Mouse (Mus musculus) gastrocnemius, postnatal 10 days (tissue): Measurements from ENCODE around the gene Ptpra. TPM values are rescaled to one million over a fixed set of nuclear protein-coding genes. Genes with fewer than 3 reads are reported as not detected.
"Not testable (repeated sequence)": the region's sequence is repeated elsewhere in the genome, so short reads cannot be mapped to it uniquely, and the experiment has no call there.

ENCODE experiments used
- DNase-seq: peaks from one replicate; pipeline ENCODE4 v3.0.0; 2021; ENCODE audit warnings: mixed read lengths
- total RNA-seq, 2 experiments: library from RNA; stranded (reverse); gene quantifications; 2 replicates each; pipeline ENCODE4 v1.2.3; 2021

Gene Ptpra
- total RNA-seq, 2 experiments from 2014 or later, result 42.2 to 49.9 TPM

DNA sequence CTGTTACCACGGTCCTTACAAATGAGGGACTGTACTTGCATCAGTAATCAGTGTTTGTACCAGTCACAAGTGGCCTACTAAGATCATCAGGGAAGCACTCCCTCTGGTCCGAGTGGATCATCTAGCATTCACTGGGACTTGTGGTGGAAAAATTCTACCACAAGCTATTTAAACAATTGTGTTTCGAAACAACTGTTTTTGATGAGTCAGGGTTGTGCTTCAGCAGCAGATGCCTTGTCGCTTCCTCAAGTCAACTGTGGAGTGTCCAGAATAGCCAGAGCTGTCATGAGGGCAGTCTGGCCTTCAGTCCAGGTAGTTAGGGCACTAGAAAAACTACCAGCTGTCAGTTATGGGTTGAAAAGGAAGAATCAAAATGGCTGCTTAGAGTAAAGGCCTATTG is 38.5 kb downstream of the Ptpra start:
- DNase-seq, result no peak

DNA sequence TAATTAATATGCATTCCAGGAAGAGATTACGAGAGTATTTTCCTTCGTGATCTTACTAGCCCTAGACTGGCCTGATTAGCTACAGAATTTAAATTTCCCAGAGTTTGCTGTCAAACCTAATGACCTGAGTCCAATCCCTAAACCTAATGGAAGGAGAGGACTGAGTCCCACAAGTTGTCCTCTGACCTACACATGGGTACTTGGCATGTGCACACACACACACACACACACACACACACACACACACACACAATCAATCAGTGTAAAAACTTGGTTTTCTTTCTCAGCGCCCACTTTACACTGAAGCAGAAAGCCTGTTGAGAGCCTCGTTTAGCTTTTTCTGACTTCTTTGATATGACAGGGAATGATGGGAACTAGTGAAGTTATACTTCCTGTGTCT is 41.1 kb downstream of the Ptpra start:
- DNase-seq, result no peak

DNA sequence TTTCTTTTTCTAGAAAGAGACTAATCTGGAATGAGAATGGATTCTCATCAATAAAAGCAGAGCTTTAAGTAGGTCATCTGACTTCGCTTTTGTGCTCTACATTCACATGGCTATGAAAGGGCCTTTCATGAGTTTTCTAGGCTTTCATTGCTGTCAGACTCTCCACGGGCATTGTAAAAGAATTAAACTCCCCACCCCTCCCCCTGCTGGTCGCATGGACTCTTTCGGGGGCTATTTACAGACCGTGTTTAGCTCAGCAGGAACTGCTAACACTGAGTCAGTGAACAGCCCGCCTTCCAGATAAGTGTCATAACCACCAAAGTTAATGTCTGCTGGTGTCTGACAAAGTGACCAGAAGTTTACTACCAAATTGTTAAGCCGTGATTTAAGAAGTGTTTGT is 41.5 kb downstream of the Ptpra start:
- DNase-seq, result peak; percentile 31

DNA sequence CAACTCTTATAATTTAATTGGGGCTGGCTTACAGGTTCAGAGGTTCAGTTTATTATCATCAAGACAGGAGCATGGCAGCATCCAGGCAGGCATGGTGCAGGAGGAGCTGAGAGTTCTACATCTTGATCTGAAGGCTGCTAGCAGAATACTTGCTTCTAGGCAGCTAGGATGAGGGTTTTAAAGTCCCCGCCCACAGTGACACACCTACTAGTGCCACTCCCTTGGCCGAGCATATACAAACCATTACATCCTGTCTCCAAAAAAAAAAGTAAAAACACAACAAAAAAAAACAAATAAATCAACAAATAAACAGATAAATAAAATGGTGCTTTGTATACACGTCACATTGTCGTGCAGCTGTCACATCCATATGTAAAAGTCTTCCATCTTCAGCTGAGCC is 45.0 kb downstream of the Ptpra start:
- DNase-seq, result not testable (repeated sequence)

DNA sequence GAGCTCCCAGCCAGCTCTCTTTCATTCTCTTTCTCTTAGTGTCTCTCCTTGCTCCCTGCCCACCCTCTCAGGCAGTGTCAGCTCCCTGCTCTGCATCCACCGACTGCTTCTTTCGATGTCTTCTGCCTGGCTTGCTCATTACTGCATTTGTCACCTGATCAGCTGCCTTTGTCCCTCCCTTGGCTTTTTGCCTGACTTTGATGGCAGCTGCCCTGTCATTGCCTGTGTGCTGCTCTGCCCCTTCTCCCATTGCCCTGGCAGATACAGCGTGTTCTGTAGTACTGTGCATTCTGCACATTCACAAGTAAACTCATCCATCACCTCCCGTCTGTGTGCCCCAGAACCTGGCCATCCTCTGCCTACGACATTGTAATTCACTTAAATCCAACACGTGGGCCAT is 46.0 kb downstream of the Ptpra start:
- peak; percentile 14 for DNase-seq

DNA sequence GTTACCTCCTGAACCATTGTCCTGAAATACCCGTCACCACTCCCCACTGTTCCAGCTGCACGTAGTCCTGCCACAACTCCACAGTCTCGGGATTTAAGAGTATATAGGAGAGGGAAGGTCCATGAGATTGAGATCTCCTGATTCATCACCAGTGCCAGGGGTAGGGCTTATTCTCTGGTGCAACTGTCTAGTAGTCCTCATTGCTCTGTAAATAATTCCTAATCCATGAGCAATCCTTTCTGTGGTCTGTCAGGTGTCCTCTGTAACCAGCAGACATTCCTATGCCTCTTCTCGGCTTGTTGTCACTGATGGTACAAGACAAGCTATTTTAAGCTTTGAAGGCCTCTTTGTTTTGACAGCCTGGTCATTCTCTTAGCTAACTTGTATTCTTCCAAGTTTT is 46.9 kb downstream of the Ptpra start:
- DNase-seq, result no peak

DNA sequence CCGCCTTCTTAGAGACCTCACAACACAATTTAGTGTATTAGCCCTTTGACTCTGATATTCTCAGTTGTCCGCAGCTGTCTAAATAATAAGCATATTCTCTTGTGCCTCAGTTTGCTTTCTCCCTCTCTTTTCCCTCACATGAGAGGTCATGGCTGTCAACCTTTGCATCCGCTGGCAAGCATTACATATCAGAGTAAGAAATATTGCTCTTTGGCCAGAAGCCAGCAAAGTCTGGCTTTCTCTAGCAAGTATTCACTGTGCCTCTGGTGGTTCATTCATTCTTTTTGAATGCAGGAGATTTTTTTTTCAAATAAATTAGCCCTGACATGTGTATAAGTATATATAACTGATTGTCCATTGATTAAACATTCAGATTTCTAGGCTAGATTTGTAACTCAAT is 49.5 kb downstream of the Ptpra start:
- no peak for DNase-seq

DNA sequence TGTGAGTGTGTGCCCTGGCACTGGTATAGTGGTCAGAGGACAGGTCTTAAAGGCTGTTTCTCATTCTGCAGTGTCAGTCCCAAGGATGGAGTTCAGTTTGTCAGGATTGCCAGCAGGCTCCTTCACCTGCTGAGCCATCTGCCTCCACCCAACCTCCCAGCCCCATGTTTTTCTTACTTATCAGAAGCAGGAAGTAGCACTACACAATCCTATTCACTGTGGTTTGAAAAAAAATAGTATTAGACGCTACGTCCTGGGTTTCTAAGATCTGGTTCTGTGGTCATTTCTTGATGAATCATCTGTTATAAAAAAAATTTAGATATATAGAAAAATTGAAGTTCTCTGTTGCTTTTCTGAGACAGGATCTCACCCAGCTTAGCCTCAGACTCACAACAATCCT is 51.5 kb downstream of the Ptpra start:
- DNase-seq, result no peak

DNA sequence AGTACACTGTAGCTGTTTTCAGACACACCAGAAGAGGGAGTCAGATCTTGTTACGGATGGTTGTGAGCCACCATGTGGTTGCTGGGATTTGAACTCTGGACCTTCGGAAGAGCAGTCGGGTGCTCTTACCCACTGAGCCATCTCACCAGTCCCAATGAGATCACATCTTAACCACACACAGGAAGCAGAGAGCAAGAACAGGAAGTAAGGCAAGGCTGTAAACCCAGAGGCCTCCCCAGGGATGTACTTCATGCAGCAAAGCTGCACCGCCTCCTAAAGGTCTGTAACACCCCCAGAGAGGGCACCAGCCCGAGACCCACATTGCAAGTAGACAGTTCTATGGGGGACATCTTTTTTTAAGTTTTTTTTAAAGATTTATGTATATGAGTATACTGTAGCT is 61.5 kb downstream of the Ptpra start:
- not testable (repeated sequence) for DNase-seq

DNA sequence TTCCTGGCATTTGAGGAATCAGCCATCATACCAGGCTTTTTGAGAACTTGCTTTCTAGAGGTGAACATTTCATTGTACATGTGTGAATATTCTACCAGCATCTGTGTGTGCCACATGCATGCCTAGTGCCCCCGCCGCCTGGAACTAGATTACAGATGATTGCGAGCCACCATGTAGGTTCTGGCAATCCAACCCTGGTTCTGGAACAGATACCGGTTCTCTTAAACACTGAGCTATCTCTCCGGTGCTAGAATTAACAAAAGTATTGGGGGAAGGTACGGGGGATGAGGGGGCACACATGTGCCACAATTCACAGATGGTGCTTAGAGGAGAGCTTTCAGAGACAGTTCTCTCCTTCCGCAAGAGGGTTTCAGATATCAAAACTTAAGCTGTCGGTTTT is 63.8 kb downstream of the Ptpra start:
- no peak for DNase-seq

DNA sequence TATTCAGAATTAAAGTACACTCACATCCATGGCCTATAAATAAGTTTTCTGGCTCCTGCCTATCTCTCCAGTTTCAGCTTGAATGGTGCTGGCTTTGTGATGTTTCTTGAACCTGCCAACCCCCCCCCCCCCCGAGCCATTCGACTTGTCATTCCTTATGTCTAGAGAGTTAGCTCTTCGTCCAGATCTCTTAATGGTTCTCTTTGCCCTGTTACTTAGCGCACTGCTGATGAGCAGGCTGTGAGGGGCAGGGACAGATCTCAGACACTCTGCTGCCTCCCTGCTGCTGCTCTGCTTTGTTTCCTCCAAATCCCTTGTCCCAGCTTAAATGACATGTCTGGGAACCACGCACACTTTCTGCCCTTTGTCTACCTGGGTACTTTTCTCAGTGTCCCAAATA is 65.7 kb downstream of the Ptpra start:
- DNase-seq, result no peak

DNA sequence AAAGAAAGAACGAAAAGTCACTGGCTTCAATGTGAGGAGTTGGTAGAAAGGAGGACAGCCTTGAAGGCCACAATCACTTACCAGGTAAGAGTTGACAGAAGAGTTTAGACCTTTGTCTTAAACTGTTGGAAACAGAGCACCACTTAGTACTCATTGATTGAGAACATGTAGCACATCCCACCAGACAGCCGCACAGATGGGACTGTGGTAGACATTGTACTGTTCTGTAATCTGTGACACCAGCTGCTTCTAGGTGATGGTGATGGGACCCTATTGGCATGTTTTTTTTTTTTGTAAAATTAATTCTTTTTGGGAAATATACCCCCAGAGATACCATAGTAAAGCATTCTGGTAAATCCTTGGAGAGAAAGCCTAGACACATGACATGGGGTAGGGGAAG is 71.8 kb downstream of the Ptpra start:
- DNase-seq, result no peak

DNA sequence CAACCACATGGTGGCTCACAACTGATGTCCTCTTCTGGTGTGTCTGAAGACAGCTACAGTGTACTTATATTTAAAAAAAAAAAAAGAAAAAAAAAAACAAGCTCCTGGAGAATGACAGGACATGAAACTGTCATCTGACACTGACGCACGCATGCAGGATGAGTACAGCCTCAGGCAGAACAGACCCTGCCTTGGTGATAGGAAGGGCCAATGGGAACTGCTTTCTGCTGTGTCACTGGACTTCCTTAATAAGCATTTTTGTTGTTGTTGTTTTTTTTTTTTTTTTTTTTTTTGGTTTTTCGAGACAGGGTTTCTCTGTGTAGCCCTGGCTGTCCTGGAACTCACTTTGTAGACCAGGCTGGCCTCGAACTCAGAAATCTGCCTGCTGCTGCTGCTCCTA is 75.4 kb downstream of the Ptpra start:
- DNase-seq, result not testable (repeated sequence)

DNA sequence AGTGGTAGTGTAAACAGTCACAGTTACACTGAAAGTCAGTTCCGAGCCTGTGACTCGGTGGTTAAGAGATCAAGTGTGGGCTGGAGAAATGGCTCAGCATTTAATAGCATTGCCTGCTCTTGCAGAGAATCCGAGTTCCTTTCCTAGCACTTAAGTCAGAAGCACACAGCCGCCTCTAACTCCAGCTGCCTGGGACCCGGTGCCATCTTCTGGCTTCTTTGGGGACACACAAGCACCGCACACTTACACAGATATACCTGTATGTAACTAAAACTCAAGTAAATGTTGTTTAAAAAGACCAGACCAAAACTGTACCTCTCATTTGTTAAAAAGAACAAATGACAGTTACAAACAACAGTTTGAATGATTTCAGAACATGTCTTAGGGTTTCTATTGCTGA is 78.4 kb downstream of the Ptpra start:
- DNase-seq, result no peak

DNA sequence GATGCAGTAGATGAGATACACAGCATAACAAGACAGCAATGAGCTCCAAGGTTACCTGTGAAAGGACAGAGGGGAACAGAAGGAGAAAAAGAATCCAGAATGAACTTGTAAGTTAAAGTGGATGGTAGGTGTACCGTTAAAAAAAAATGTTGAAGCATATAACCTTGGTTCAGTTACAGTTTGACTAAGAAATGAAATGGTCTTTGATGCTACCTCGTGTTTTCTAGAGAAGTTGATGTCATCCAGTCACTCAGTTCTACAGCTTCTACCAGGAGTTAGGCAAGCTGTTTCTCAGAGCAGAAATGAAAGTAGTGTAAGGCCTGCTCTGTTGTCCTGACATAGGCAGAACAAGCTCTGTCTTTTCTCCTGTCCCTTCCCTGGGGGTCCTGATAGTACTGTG is 79.2 kb downstream of the Ptpra start:
- DNase-seq, result no peak

DNA sequence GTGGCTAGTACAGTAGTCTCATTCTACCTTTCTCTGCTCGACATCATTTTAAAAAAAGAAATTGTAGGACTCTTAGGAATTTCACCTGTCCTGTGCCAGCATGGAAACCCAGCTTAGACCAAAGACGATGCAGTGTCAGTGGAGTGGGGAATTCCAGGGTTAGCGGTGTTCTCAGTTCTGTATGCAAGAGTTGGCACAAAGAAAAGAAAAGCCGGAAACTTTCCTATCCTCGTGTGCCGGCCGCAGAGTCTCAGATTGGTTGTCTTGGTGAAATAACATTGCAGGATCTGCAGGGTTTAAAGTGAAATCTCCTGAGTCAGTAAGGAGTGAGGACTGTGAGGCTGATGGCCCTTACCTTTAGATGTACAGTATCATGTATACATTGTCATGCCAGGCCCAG is 79.8 kb downstream of the Ptpra start:
- DNase-seq, result no peak

DNA sequence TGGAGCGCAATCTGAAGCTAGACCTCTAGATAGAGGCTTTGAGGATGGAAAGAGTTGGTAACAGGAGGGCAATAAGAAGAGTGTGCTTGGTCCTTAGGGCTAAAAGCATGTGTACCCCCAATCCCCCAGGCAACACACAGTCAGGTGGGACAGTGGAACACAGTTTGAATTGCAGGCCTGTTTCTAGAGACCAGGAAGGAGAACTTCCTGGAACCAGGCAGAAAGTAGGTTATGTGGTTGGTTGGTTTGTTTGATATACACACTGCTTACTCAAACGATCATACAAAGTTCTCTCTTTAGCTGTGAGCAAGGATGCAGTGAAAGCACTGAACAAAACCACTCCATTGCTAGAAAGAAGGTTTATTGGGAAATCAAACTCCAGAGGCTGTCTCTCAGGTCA is 82.1 kb downstream of the Ptpra start:
- no peak for DNase-seq

DNA sequence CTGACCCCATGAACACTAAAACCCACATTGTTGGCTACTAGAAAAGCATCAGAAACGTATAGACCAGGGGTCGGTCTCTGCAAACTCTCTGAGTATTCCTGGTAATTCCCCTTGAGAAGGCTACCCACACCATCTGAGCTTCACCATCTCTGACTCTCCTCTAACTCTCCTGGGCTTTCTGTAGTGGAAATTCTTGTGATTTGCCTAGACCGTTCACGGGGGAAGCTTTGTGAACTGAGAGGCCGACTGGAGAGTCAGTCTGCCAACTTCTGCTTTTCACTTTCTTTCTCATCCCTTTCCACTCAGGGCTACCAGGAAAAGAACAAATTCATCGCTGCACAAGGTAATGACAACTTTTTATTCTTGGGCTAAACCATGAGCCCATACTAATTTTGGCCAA is 84.9 kb downstream of the Ptpra start:
- no peak for DNase-seq

DNA sequence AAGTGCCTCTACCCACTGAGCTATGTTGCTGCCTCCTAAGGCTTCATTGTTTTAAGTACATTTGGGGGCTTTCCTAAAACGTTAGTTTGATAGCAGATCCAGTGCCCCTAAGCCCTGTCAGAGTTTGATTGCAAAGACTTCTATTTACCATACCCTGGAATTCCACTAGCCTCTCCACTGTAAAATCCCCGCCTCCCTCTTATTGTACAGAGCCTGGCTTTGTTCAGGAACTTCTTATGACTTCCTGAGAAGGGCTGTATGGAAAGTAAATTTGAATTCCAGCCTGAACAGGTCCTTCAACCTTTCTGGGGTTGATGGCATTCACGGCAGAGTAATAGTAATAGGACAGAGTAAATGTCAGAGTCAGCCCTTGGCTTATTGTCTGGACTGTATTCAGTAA is 86.8 kb downstream of the Ptpra start:
- no peak for DNase-seq

DNA sequence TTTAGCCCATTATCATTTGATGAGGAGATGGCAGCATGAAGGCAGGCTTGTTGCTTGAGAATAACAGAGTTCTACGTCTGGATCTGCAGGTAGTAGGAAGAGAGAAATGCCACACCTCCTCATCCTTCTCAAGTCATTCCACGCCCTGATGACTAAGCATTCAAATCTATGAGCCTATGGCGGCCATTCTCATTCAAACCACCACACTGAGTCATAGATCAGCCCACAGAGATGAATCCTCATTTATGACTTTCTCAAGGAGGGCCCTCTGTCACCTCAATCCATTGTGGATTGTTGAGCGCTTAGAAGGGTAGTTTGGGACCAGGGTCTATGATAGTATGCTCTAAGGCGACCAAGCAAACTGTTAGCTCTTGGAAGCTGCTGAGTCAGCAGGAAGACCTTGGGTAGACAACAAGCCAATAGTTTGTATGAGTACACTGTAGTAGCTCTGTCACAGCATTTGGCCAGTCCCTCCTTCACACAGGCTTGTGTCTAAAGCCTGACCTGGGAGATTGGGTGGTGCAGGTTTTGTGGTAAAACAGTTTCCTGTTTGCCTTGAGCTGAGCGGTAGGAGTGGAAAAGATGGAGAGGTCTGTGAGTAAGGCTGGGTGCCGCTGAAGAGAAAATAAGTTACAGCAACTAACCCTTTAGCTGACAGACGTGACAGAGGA is 88.9 kb downstream of the Ptpra start:
- no peak for DNase-seq

DNA sequence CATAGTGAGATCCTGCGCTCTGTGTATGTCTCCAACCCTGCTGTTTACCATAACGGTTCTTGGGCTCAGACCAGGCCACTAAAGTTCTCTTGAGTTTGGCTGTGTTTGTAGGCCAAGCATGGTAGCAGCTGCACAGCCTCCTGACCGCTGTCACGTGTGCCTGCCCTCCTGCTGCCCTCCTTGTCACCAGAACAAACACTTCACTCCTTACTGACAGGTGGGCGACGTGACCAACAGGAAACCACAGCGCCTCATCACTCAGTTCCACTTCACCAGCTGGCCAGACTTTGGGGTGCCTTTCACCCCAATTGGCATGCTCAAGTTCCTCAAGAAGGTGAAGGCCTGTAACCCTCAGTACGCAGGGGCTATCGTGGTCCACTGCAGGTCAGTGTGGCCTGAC is 90.2 kb downstream of the Ptpra start:
- DNase-seq, result no peak

DNA sequence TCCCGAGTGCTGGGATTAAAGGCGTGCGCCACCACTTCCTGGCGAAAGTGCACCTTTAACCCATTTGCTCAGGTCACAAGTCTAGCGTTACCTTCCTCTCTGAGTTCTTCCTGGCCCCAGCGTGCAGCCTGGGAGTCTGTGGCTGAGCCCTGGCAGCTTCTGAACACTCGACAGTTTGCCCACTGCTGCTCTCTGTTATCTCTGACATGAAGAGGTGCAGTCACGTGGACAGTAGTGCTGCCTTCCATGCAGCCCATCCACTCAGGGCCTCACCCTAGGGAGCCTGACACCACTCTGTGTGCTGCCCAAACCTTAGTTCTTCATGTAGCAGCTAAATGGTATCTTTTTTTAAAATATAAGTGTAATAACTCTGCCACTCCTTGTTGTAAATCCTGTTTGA is 96.9 kb downstream of the Ptpra start:
- no peak for DNase-seq

DNA sequence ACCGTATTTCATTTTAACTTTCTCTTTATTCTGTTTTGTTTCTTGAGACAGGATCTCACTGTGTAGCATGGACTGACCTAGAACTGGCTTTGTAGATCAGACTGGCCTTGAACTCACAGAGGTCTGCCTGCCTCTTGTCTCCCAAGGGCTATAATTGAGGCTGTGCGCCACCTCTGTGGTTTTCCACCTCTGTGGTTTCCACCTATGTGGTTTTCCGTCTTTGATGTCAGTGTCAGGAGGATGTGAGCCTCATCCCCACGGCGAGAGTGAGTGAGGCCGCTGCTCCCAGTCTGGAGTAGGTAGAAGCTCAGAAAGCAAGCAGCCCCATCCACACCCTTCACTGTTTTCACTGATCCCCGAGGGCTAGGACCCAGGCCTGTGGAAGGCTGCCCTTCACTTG is 104.8 kb downstream of the Ptpra start:
- DNase-seq, result no peak

DNA sequence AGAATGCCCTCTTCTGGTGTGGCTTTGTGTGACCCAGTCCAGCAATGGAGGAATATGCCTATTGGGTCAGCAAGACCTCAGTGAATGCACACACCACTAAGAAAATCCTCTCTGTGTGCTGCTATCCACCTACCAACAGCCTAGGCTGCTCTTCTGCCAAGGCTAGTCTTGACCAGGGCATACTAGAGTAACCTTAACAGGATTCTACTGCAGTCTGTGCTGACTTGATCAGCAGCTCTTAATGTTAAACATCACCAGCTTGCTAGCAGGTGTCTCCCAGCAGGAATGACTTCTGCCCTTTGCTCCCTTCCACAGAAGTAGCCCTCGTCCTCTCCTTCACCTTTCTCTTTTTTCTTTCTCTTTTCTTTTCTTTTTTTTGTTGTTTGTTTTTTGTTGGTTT is 106.2 kb downstream of the Ptpra start:
- DNase-seq, result no peak

DNA sequence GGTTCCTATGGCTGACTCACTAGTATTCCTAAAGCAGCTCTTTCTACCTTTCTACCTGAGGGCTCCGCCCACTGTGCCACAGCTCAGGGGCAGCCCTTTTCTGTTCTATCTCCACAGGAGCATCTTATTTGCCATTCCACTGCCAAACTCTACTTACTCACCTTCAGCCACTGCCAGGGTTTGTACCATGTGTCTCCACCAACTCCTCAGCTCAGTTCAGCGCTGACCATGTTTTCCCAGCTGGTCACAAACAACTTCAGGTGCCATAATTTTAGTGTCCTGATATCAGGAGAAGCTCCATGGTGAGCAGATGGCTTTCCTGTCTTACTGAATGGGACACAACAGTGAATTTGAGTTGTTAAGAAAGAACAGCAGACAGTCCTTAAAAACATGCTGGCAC is 107.4 kb downstream of the Ptpra start:
- no peak for DNase-seq
